Mouse (Mus musculus) myocyte (in vitro differentiated cells): Measurements from ENCODE around the gene Irf8. TPM values are rescaled to one million over a fixed set of nuclear protein-coding genes. Genes with fewer than 3 reads are reported as not detected.

Experiments
- H3K27me3 ChIP-seq: one replicate; pipeline ENCODE4 v1.6.1; 2011; ENCODE audit not compliant: control insufficient read depth, insufficient read depth, insufficient read length
- H3K36me3 ChIP-seq: one replicate; pipeline ENCODE4 v1.6.1; 2011; ENCODE audit not compliant: control insufficient read depth, insufficient read depth
- H3K4me2 ChIP-seq: one replicate; pipeline ENCODE4 v1.6.1; 2011; ENCODE audit warnings: low read depth, control low read depth
- H3K4me3 ChIP-seq: one replicate; pipeline ENCODE4 v1.5.1; 2011; ENCODE audit warnings: mild to moderate bottlenecking, control low read depth, moderate library complexity
- H3K79me2 ChIP-seq: one replicate; pipeline ENCODE4 v1.6.1; 2011; ENCODE audit not compliant: control insufficient read depth, insufficient read depth
- H3ac ChIP-seq: one replicate; pipeline ENCODE4 v1.6.1; 2011; ENCODE audit not compliant: control insufficient read depth, insufficient read length
- CEBPB ChIP-seq: IDR thresholded peaks from 2 replicates; pipeline ENCODE4 v1.6.1; 2011; ENCODE audit warnings: mild to moderate bottlenecking, moderate library complexity; ENCODE audit not compliant: poor library complexity, insufficient read depth, severe bottlenecking
- E2F4 ChIP-seq: IDR thresholded peaks from one replicate; pipeline ENCODE4 v1.6.1; 2011; ENCODE audit warnings: mild to moderate bottlenecking, control low read depth, moderate library complexity; ENCODE audit not compliant: insufficient read depth
- MAX ChIP-seq: IDR thresholded peaks from one replicate; pipeline ENCODE4 v1.6.1; 2011; ENCODE audit warnings: low read depth, mild to moderate bottlenecking, control low read depth
- MYOD1 ChIP-seq, 3 experiments: IDR thresholded peaks; one replicate each; pipeline ENCODE4 v1.6.1; 2011; ENCODE audit warnings: control low read depth in 2 of 3, low read depth in 2 of 3, mild to moderate bottlenecking in 2 of 3, moderate library complexity in 1 of 3; ENCODE audit not compliant: insufficient read length in 2 of 3, control insufficient read depth in 1 of 3
- MYOG ChIP-seq, 3 experiments: IDR thresholded peaks; one replicate each; pipeline ENCODE4 v1.6.1; 2011; ENCODE audit warnings: control low read depth in 2 of 3, low read depth in 2 of 3, mild to moderate bottlenecking in 2 of 3; ENCODE audit not compliant: insufficient read length in 2 of 3, control insufficient read depth in 1 of 3, insufficient read depth in 1 of 3
- POLR2A ChIP-seq: IDR thresholded peaks from one replicate; pipeline ENCODE4 v1.6.1; 2011; ENCODE audit warnings: low read depth, mild to moderate bottlenecking, control low read depth, moderate library complexity; ENCODE audit not compliant: insufficient read length
- POLR2AphosphoS2 ChIP-seq: IDR thresholded peaks from one replicate; pipeline ENCODE4 v1.6.1; 2011; ENCODE audit warnings: low read depth, control low read depth; ENCODE audit not compliant: insufficient read length
- REST ChIP-seq: IDR thresholded peaks from one replicate; pipeline ENCODE4 v1.6.1; 2011; ENCODE audit warnings: mild to moderate bottlenecking, control low read depth, moderate library complexity; ENCODE audit not compliant: insufficient read depth, insufficient read length
- SRF ChIP-seq: IDR thresholded peaks from one replicate; pipeline ENCODE4 v1.6.1; 2011; ENCODE audit warnings: low read depth; ENCODE audit not compliant: control insufficient read depth, insufficient read length
- TCF12 ChIP-seq: IDR thresholded peaks from one replicate; pipeline ENCODE4 v1.6.1; 2011; ENCODE audit warnings: mild to moderate bottlenecking, control low read depth; ENCODE audit not compliant: poor library complexity, insufficient read depth, severe bottlenecking
- TCF3 ChIP-seq: IDR thresholded peaks from one replicate; pipeline ENCODE4 v1.6.1; 2011; ENCODE audit warnings: low read depth, control low read depth; ENCODE audit not compliant: insufficient read length
- USF1 ChIP-seq: IDR thresholded peaks from one replicate; pipeline ENCODE4 v1.6.1; 2011; ENCODE audit warnings: low read depth, mild to moderate bottlenecking, control low read depth, moderate library complexity
- polyA plus RNA-seq: library from polyadenylated mRNA; unstranded; fragments of >200 nt; fragmentation: generic; extraction: Trizol; gene quantifications from one replicate; pipeline ENCODE4 v1.2.1, GENCODE M21; 2012; ENCODE audit warnings: missing spikeins

The Irf8 gene
- polyA plus RNA-seq, 1 experiment, result not detected

DNA sequence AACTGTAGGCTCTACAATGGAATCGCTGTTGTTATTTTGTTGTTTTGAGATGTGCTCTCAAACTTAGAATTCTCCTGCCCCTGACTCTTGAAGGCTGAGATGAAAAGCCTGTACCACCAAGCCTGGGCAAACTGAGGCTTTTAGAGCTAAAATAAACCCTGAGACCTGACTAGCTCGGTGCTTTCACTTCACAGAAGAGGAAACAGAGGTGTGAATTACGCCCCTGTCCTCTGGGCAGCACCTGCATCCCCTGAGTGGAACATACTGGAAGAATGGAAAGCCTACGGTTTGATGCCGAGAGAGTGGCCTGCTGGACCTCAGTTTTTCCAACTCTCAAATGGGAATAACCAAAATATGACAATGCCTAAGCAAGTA is 10.6 kb upstream of the Irf8 start:
- H3K36me3 ChIP-seq, result no peaks in the 10 kb centered on the region
- no peak overlapping the region for H3ac ChIP-seq
- H3K4me3 ChIP-seq, result no peak overlapping the region
- TF ChIP-seq MYOD1 (IDR thresholded peaks at IDR 0.05; ENCODE audit: control insufficient read depth in 1 of 3, insufficient read length in 2 of 3, low read depth in 2 of 3) (no peak), POLR2A (no peak), USF1 (no peak)
- H3K27me3 ChIP-seq, result peaks cover 45% of the 10 kb centered on the region
- H3K79me2 ChIP-seq, result no peaks in the 10 kb centered on the region
- H3K4me2 ChIP-seq, result no peak overlapping the region

GRCm38 (mm10) chr8:120726051-120726450 is 10.1 kb upstream of the Irf8 start:
- no peak overlapping the region for H3K4me2 ChIP-seq
- TF ChIP-seq USF1 (no peak), POLR2A (no peak), POLR2AphosphoS2 (no peak), TCF12 (no peak), REST (no peak), E2F4 (no peak), MYOD1 (IDR thresholded peaks at IDR 0.05; ENCODE audit: control insufficient read depth in 1 of 3, insufficient read length in 2 of 3, low read depth in 2 of 3) (no peak), MYOG (IDR thresholded peaks at IDR 0.05; ENCODE audit: control insufficient read depth in 1 of 3, insufficient read depth in 1 of 3, insufficient read length in 2 of 3, low read depth in 2 of 3) (no peak), TCF3 (no peak), SRF (no peak), CEBPB (no peak), MAX (no peak)
- no peak overlapping the region for H3K4me3 ChIP-seq

DNA sequence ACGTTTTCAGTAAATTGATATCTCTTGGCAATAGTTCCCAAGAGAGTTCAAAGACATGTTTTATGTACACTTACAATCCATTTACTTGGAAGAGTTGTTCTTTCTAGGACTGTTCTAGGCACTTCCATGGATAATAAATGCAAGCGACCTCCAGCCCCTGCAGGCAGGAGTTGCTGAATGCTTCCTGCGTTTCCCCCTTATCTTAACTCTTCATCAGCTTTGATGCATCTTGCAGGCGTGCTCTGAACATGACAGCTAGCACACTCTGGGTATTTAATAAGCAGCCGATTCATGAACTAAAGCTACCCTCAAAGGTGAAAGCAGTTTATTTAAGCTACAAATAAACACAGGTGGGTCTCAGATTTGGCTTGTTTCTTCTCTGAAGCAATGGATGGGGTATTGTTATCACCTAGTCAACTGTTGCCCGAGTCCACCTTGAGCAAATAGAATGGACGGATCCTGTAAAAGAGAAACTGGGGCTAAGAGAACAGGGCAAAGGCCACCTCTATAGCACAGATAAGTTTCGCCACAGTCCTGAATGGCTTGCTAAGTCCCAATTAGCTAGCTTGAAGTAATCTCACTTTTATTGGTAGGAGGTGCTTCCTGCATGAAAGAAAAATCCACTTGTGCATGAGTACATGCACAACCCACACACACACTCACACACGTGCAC is 7.5 kb upstream of the Irf8 start:
- Histone ChIP-seq H3ac (no peak overlapping the region), H3K79me2 (no peaks in the 10 kb centered on the region), H3K4me2 (no peak overlapping the region), H3K36me3 (no peaks in the 10 kb centered on the region), H3K4me3 (no peak overlapping the region), H3K27me3 (peaks cover 48% of the 10 kb centered on the region)
- no peak for TF ChIP-seq POLR2AphosphoS2
- TF ChIP-seq CEBPB, result no peak
- no peak for TF ChIP-seq TCF12
- no peak for TF ChIP-seq MAX
- TF ChIP-seq MYOG (IDR thresholded peaks at IDR 0.05; ENCODE audit: control insufficient read depth in 1 of 3, insufficient read depth in 1 of 3, insufficient read length in 2 of 3, low read depth in 2 of 3), result no peak
- no peak for TF ChIP-seq REST
- TF ChIP-seq MYOD1 (IDR thresholded peaks at IDR 0.05; ENCODE audit: control insufficient read depth in 1 of 3, insufficient read length in 2 of 3, low read depth in 2 of 3), result no peak
- no peak for TF ChIP-seq POLR2A
- TF ChIP-seq E2F4, result no peak
- TF ChIP-seq USF1, result no peak
- TF ChIP-seq TCF3, result no peak
- no peak for TF ChIP-seq SRF

More at GRCm38 (mm10) chr8:120726051-120726450, 10.1 kb upstream of the Irf8 start:
- H3K36me3 ChIP-seq, result no peaks in the 10 kb centered on the region
- no peaks in the 10 kb centered on the region for H3K79me2 ChIP-seq
- H3ac ChIP-seq, result no peak overlapping the region
- H3K27me3 ChIP-seq, result peaks cover 44% of the 10 kb centered on the region

- Histone ChIP-seq H3K36me3 (no peaks in the 10 kb centered on the region), H3ac (no peak overlapping the region), H3K27me3 (peaks cover 58% of the 10 kb centered on the region), H3K4me2 (no peak overlapping the region), H3K4me3 (no peak overlapping the region), H3K79me2 (no peaks in the 10 kb centered on the region)
- no peak for TF ChIP-seq MYOG (IDR thresholded peaks at IDR 0.05; ENCODE audit: control insufficient read depth in 1 of 3, insufficient read depth in 1 of 3, insufficient read length in 2 of 3, low read depth in 2 of 3)
- TF ChIP-seq SRF, result no peak
- TF ChIP-seq TCF3, result no peak
- no peak for TF ChIP-seq USF1
- TF ChIP-seq MYOD1 (IDR thresholded peaks at IDR 0.05; ENCODE audit: control insufficient read depth in 1 of 3, insufficient read length in 2 of 3, low read depth in 2 of 3), result no peak
- TF ChIP-seq REST, result no peak
- no peak for TF ChIP-seq E2F4
- TF ChIP-seq POLR2AphosphoS2, result no peak
- TF ChIP-seq TCF12, result no peak
- no peak for TF ChIP-seq CEBPB
- TF ChIP-seq POLR2A, result no peak
- no peak for TF ChIP-seq MAX
Measured at GRCm38 (mm10) chr8:120731582-120731981, 4.6 kb upstream of the Irf8 start.

- Histone ChIP-seq H3K79me2 (no peaks in the 10 kb centered on the region), H3K4me3 (no peak overlapping the region), H3ac (no peak overlapping the region), H3K36me3 (no peaks in the 10 kb centered on the region), H3K27me3 (peaks cover 62% of the 10 kb centered on the region), H3K4me2 (no peak overlapping the region)
- TF ChIP-seq E2F4 (no peak), USF1 (no peak), CEBPB (no peak), MAX (no peak), TCF3 (no peak), REST (no peak), POLR2A (no peak), TCF12 (no peak), POLR2AphosphoS2 (no peak), MYOD1 (IDR thresholded peaks at IDR 0.05; ENCODE audit: control insufficient read depth in 1 of 3, insufficient read length in 2 of 3, low read depth in 2 of 3) (no peak), SRF (no peak), MYOG (IDR thresholded peaks at IDR 0.05; ENCODE audit: control insufficient read depth in 1 of 3, insufficient read depth in 1 of 3, insufficient read length in 2 of 3, low read depth in 2 of 3) (no peak)
Measured at GRCm38 (mm10) chr8:120732068-120732467, 4.1 kb upstream of the Irf8 start.
